Mouse (Mus musculus): Measurements from ENCODE around the gene Lgr4.

The Lgr4 gene

GRCm38 (mm10) chr2:109949519-109949918 is 32.1 kb downstream of the Lgr4 start:
- DNase-seq (ENCODE audit: low spot score): no peak

- DNase-seq (ENCODE audit: low spot score): no peak
Measured at GRCm38 (mm10) chr2:109950311-109950710, 32.9 kb downstream of the Lgr4 start.

- no peak for DNase-seq (ENCODE audit: low spot score)
Measured at GRCm38 (mm10) chr2:109951050-109951449, 33.6 kb downstream of the Lgr4 start.

GRCm38 (mm10) chr2:109953048-109953717 is 35.7 kb downstream of the Lgr4 start:
- no peak for DNase-seq (ENCODE audit: low spot score)

- DNase-seq (ENCODE audit: low spot score): no peak
Measured at GRCm38 (mm10) chr2:109953893-109954292, 36.4 kb downstream of the Lgr4 start.

- DNase-seq (ENCODE audit: low spot score): no peak
Measured at GRCm38 (mm10) chr2:109955060-109955459, 37.6 kb downstream of the Lgr4 start.

- DNase-seq (ENCODE audit: low spot score): no peak
Measured at GRCm38 (mm10) chr2:109955910-109956309, 38.5 kb downstream of the Lgr4 start.

GRCm38 (mm10) chr2:109956785-109957184 is 39.3 kb downstream of the Lgr4 start:
- DNase-seq (ENCODE audit: low spot score): no peak

- DNase-seq (ENCODE audit: low spot score): no peak
Measured at GRCm38 (mm10) chr2:109958692-109959406, 41.4 kb downstream of the Lgr4 start.

- DNase-seq (ENCODE audit: low spot score): no peak
Measured at GRCm38 (mm10) chr2:109959407-109960075, 42.1 kb downstream of the Lgr4 start.

GRCm38 (mm10) chr2:109960246-109960645 is 42.8 kb downstream of the Lgr4 start:
- DNase-seq (ENCODE audit: low spot score): no peak

- DNase-seq (ENCODE audit: low spot score): no peak
Measured at GRCm38 (mm10) chr2:109961174-109961573, 43.7 kb downstream of the Lgr4 start.

GRCm38 (mm10) chr2:109963591-109964258 is 46.3 kb downstream of the Lgr4 start:
- DNase-seq (ENCODE audit: low spot score): no peak

GRCm38 (mm10) chr2:109965753-109966420 is 48.4 kb downstream of the Lgr4 start:
- DNase-seq (ENCODE audit: low spot score): no peak

GRCm38 (mm10) chr2:109966863-109967262 is 49.4 kb downstream of the Lgr4 start:
- no peak for DNase-seq (ENCODE audit: low spot score)

- no peak for DNase-seq (ENCODE audit: low spot score)
Measured at GRCm38 (mm10) chr2:109969381-109969780, 51.9 kb downstream of the Lgr4 start.

GRCm38 (mm10) chr2:109969926-109970532 is 52.6 kb downstream of the Lgr4 start:
- no peak for DNase-seq (ENCODE audit: low spot score)

GRCm38 (mm10) chr2:109970744-109971410 is 53.4 kb downstream of the Lgr4 start:
- DNase-seq (ENCODE audit: low spot score): no peak

GRCm38 (mm10) chr2:109972310-109972709 is 54.9 kb downstream of the Lgr4 start:
- no peak for DNase-seq (ENCODE audit: low spot score)

GRCm38 (mm10) chr2:109972922-109973321 is 55.5 kb downstream of the Lgr4 start:
- DNase-seq (ENCODE audit: low spot score): no peak

GRCm38 (mm10) chr2:109974807-109975206 is 57.4 kb downstream of the Lgr4 start:
- no peak for DNase-seq (ENCODE audit: low spot score)

All from T-cell, adult 2 months (primary cell).